Mouse (Mus musculus) limb, embryonic 14.5 days (tissue): ENCODE measurements around the gene Ephb1. TPM values are rescaled to one million over a fixed set of nuclear protein-coding genes. Genes with fewer than 3 reads are reported as not detected.

Source experiments
- ATAC-seq: fragments of 200-750 bp; cut with Nextera tagmentation; 2 replicates; pipeline ENCODE4 v1.8.0; 2017; ENCODE audit warnings: low read depth, moderate number of reproducible peaks, moderate TSS enrichment; ENCODE audit not compliant: low FRiP score
- DNase-seq: peaks from one replicate; pipeline ENCODE4 v3.0.0-alpha.2; 2015; ENCODE audit warnings: low spot score
- H3K27ac ChIP-seq: fragments of 300-500 bp; sonication (generic); replicated peaks from 2 replicates; pipeline ENCODE4 v1.5.1; 2014; ENCODE audit warnings: low read depth, mild to moderate bottlenecking, low read length, moderate library complexity, mixed read lengths
- H3K27me3 ChIP-seq: fragments of 300-500 bp; sonication (generic); 2 replicates; pipeline ENCODE4 v1.6.1; 2014; ENCODE audit warnings: low read length, mixed read lengths; ENCODE audit not compliant: control insufficient read depth, insufficient read depth
- H3K36me3 ChIP-seq: fragments of 300-500 bp; sonication (generic); 2 replicates; pipeline ENCODE4 v1.6.1; 2014; ENCODE audit warnings: mild to moderate bottlenecking, low read length, moderate library complexity, mixed read lengths; ENCODE audit not compliant: control insufficient read depth, insufficient read depth
- H3K4me1 ChIP-seq: fragments of 300-500 bp; sonication (generic); 2 replicates; pipeline ENCODE4 v1.6.1; 2014; ENCODE audit warnings: antibody characterized with exemption, low read length, mixed read lengths; ENCODE audit not compliant: control insufficient read depth, insufficient read depth
- H3K4me2 ChIP-seq: fragments of 300-500 bp; sonication (generic); replicated peaks from 2 replicates; pipeline ENCODE4 v1.6.1; 2014; ENCODE audit warnings: low read depth, mild to moderate bottlenecking, low read length, moderate library complexity; ENCODE audit not compliant: severe bottlenecking
- H3K4me3 ChIP-seq: fragments of 300-500 bp; sonication (generic); replicated peaks from 2 replicates; pipeline ENCODE4 v1.5.1; 2014; ENCODE audit warnings: low read length
- H3K9ac ChIP-seq: fragments of 300-500 bp; sonication (generic); 2 replicates; pipeline ENCODE4 v1.6.1; 2014; ENCODE audit warnings: mild to moderate bottlenecking, low read depth, low read length, moderate library complexity; ENCODE audit not compliant: severe bottlenecking
- H3K9me3 ChIP-seq: fragments of 300-500 bp; sonication (generic); 2 replicates; pipeline ENCODE4 v1.6.1; 2016; ENCODE audit warnings: low read length; ENCODE audit not compliant: control insufficient read depth
- POLR2A ChIP-seq: fragments of 200-500 bp; IDR thresholded peaks from 2 replicates; pipeline ENCODE4 v1.8.0; 2012; ENCODE audit warnings: inconsistent platforms, mild to moderate bottlenecking, moderate library complexity, borderline replicate concordance; ENCODE audit not compliant: insufficient read depth, insufficient read length; ENCODE audit errors: extremely low read depth
- WGBS: fragments of 180-500 bp; shearing (Covaris S2); extraction: QIAGEN DNeasy Blood & Tissue Kit; methylation state at CpG from one replicate; pipeline ENCODE4 v1.1.7; 2014; 5-methylcytosine and 5-hydroxymethylcytosine counted together
- polyA plus RNA-seq, 2 experiments: library from polyadenylated mRNA; depleted of rRNA in 1 of 2; stranded (reverse) in 1 of 2; unstranded in 1 of 2; fragments of >200 nt; fragmentation: Nextera tagmentation in 1 of 2; extraction: Ambion mirVana in 1 of 2; gene quantifications; 2 replicates each; pipeline versions ENCODE4 v1.2.1 to v1.2.3; 2012 to 2014

Ephb1 gene
- polyA plus RNA-seq, 2 experiments: 4.1 TPM

GRCm38 (mm10) chr9:102007706-102008105 is 346.8 kb downstream of the Ephb1 start:
- Histone ChIP-seq H3K9ac (no peak overlapping the region), H3K9me3 (no peaks in the 10 kb centered on the region), H3K27me3 (no peaks in the 10 kb centered on the region), H3K4me3 (no peak overlapping the region), H3K36me3 (no peaks in the 10 kb centered on the region), H3K27ac (no peak overlapping the region), H3K4me1 (no peaks in the 10 kb centered on the region), H3K4me2 (no peak overlapping the region)
- DNase-seq (no peak), ATAC-seq (no peak)
- WGBS: 83% methylated on average over 10 of the region's 10 CpGs
- no peak for TF ChIP-seq POLR2A

GRCm38 (mm10) chr9:102006539-102006938 is 348.0 kb downstream of the Ephb1 start:
- no peaks in the 10 kb centered on the region for H3K27me3 ChIP-seq
- no peaks in the 10 kb centered on the region for H3K36me3 ChIP-seq
- H3K4me1 ChIP-seq: no peaks in the 10 kb centered on the region
- DNase-seq (no peak), ATAC-seq (no peak)
- TF ChIP-seq POLR2A: no peak
- H3K9me3 ChIP-seq: no peaks in the 10 kb centered on the region
- no peak overlapping the region for H3K4me2 ChIP-seq
- H3K27ac ChIP-seq: no peak overlapping the region
- H3K9ac ChIP-seq: no peak overlapping the region
- no peak overlapping the region for H3K4me3 ChIP-seq
- 57% methylated on average over 2 of the region's 2 CpGs for WGBS

GRCm38 (mm10) chr9:102002920-102003319 is 351.6 kb downstream of the Ephb1 start:
- no peak overlapping the region for H3K4me3 ChIP-seq
- H3K27me3 ChIP-seq: no peaks in the 10 kb centered on the region
- H3K4me2 ChIP-seq: no peak overlapping the region
- no peak for TF ChIP-seq POLR2A
- ATAC-seq (no peak), DNase-seq (no peak)
- no peak overlapping the region for H3K27ac ChIP-seq
- 35% methylated on average over 5 of the region's 5 CpGs for WGBS
- 0 out of 2 replicates have a peak, but pooled peaks cover 4% of the 10 kb centered on the region for H3K9me3 ChIP-seq
- H3K9ac ChIP-seq: no peak overlapping the region
- H3K4me1 ChIP-seq: no peaks in the 10 kb centered on the region
- H3K36me3 ChIP-seq: no peaks in the 10 kb centered on the region

GRCm38 (mm10) chr9:102002186-102002585 is 352.3 kb downstream of the Ephb1 start:
- no peaks in the 10 kb centered on the region for H3K27me3 ChIP-seq
- H3K4me1 ChIP-seq: no peaks in the 10 kb centered on the region
- 83% methylated on average over 10 of the region's 10 CpGs for WGBS
- no peak overlapping the region for H3K9ac ChIP-seq
- no peak for TF ChIP-seq POLR2A
- no peaks in the 10 kb centered on the region for H3K36me3 ChIP-seq
- no peak for DNase-seq
- H3K9me3 ChIP-seq: 0 out of 2 replicates have a peak, but pooled peaks cover 4% of the 10 kb centered on the region
- H3K27ac ChIP-seq: no peak overlapping the region
- no peak overlapping the region for H3K4me2 ChIP-seq
- ATAC-seq: no peak
- H3K4me3 ChIP-seq: no peak overlapping the region

GRCm38 (mm10) chr9:102001633-102002165 is 352.8 kb downstream of the Ephb1 start:
- WGBS: 91% methylated on average over 11 of the region's 11 CpGs
- no peak for ATAC-seq
- H3K36me3 ChIP-seq: no peaks in the 10 kb centered on the region
- no peaks in the 10 kb centered on the region for H3K27me3 ChIP-seq
- DNase-seq: no peak
- no peak overlapping the region for H3K27ac ChIP-seq
- TF ChIP-seq POLR2A: no peak
- no peak overlapping the region for H3K9ac ChIP-seq
- no peak overlapping the region for H3K4me2 ChIP-seq
- H3K4me1 ChIP-seq: no peaks in the 10 kb centered on the region
- H3K9me3 ChIP-seq: 0 out of 2 replicates have a peak, but pooled peaks cover 4% of the 10 kb centered on the region
- H3K4me3 ChIP-seq: no peak overlapping the region
